Mouse (Mus musculus) liver, embryonic 14.5 days (tissue): ENCODE data around the gene Plekho2. TPM values are rescaled to one million over a fixed set of nuclear protein-coding genes. Genes with fewer than 3 reads are reported as not detected.
A peak's percentile ranks its signal among the peaks of the same experiment; 100 is the strongest.

Experiments used
- ATAC-seq: fragments of 200-750 bp; cut with Nextera tagmentation; 2 replicates; pipeline ENCODE4 v1.8.0; 2017; ENCODE audit warnings: moderate number of reproducible peaks, mild to moderate bottlenecking, moderate library complexity; ENCODE audit not compliant: insufficient read depth
- DNase-seq, 3 experiments: peaks; one replicate each; pipeline ENCODE4 v3.0.0-alpha.2; 2012 to 2013; ENCODE audit warnings: low read depth in 3 of 3, low spot score in 3 of 3
- H3K27ac ChIP-seq: fragments of 300-500 bp; sonication (generic); 2 replicates; pipeline ENCODE4 v1.5.1; 2014; ENCODE audit warnings: moderate library complexity, mild to moderate bottlenecking, control low read depth, inconsistent platforms
- H3K27me3 ChIP-seq: fragments of 300-500 bp; sonication (generic); 2 replicates; pipeline ENCODE4 v1.6.1; 2014; ENCODE audit warnings: mild to moderate bottlenecking, low read length, moderate library complexity; ENCODE audit not compliant: control insufficient read depth, insufficient read depth
- H3K36me3 ChIP-seq: fragments of 300-500 bp; sonication (generic); replicated peaks from 2 replicates; pipeline ENCODE4 v1.6.1; 2014; ENCODE audit warnings: low read depth; ENCODE audit not compliant: control insufficient read depth, insufficient read depth
- H3K4me1 ChIP-seq, 2 experiments: fragments of 200-500 bp in 1 of 2; fragments of 300-500 bp in 1 of 2; sonication (generic) in 1 of 2; replicated peaks; 2 replicates each; pipeline ENCODE4 v1.6.1; 2012 to 2014; ENCODE audit warnings: antibody characterized with exemption in 1 of 2, inconsistent platforms in 1 of 2, low read length in 1 of 2; ENCODE audit not compliant: control insufficient read depth in 2 of 2, insufficient read depth in 2 of 2
- H3K4me2 ChIP-seq: fragments of 300-500 bp; sonication (generic); 2 replicates; pipeline ENCODE4 v1.6.1; 2014; ENCODE audit warnings: low read depth, mild to moderate bottlenecking, control low read depth, moderate library complexity
- H3K4me3 ChIP-seq, 2 experiments: fragments of 200-500 bp in 1 of 2; fragments of 300-500 bp in 1 of 2; sonication (generic) in 1 of 2; 2 replicates each; pipeline ENCODE4 v1.5.1; 2012 to 2014; ENCODE audit warnings: low read depth in 2 of 2, low read length in 2 of 2, mild to moderate bottlenecking in 2 of 2, control low read depth in 1 of 2, inconsistent platforms in 1 of 2, moderate library complexity in 1 of 2; ENCODE audit not compliant: insufficient read depth in 1 of 2
- H3K9ac ChIP-seq: fragments of 300-500 bp; sonication (generic); replicated peaks from 2 replicates; pipeline ENCODE4 v1.6.1; 2014; ENCODE audit warnings: mild to moderate bottlenecking, control low read depth, moderate library complexity
- H3K9me3 ChIP-seq: fragments of 300-500 bp; sonication (generic); 2 replicates; pipeline ENCODE4 v1.6.1; 2016; ENCODE audit warnings: low read length, mixed read lengths; ENCODE audit not compliant: control insufficient read depth
- CTCF ChIP-seq: IDR thresholded peaks from 2 replicates; pipeline ENCODE4 v1.5.1; 2016; ENCODE audit warnings: antibody characterized with exemption, low read depth, control low read depth
- EP300 ChIP-seq: IDR thresholded peaks from 2 replicates; pipeline ENCODE4 v1.6.1; 2016; ENCODE audit warnings: antibody characterized with exemption, low read depth
- WGBS: fragments of 180-500 bp; shearing (Covaris S2); extraction: QIAGEN DNeasy Blood & Tissue Kit; methylation state at CpG from one replicate; pipeline ENCODE4 v1.1.7; 2014; ENCODE audit not compliant: insufficient replicate concordance; 5-methylcytosine and 5-hydroxymethylcytosine counted together
- polyA plus RNA-seq, 2 experiments: library from polyadenylated mRNA; depleted of rRNA in 1 of 2; stranded (reverse) in 1 of 2; unstranded in 1 of 2; fragments of >200 nt; fragmentation: Nextera tagmentation in 1 of 2; extraction: Ambion mirVana in 1 of 2; gene quantifications; 2 replicates each; pipeline versions ENCODE4 v1.2.1 to v1.2.3; 2012 to 2014

Gene Plekho2
- polyA plus RNA-seq, 2 experiments = 15.7 to 21.5 TPM

DNA sequence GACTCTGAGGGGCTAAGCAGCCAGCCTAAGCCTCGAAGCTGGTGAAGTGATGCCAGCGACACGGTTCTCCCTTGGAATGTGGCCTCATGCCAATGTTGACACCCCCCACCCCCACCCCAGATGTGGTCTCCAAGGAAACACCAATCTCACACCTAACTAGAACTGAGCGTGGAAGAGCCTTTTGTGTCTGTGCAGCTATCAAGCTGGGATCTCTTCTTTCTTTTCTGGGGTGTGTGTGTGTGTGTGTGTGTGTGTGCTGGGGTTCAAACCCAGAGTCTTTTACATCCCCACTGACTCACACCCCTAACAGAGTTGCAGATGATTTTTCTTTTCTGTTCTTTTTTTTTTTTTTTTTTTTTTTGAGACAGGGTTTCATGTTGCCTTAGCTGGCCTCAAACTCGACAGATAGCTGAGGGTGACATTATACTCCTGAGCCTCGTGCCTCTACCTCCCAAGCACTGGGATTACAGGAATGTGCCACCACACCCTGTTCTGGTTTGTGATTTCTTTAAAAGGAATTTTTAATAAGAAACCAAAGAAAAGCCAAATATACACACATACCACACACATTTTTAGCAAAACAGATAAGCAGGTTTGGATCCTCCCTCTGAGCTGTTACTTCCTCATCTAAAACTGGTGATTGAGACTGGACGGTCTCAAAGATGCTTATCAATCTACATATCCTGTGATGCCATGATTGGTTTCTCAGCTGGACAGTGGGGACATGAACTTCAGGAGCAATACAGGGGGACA, 29.6 kb downstream of the Plekho2 start:
- H3K4me2 ChIP-seq = no peak overlapping the region
- H3K4me1 ChIP-seq = peaks cover 57 to 67% of the 10 kb centered on the region in 2 experiments
- H3K27ac ChIP-seq = peak overlapping the region; percentile 63; the same call in 1 of the 2 replicates
- no peaks in the 10 kb centered on the region for H3K27me3 ChIP-seq
- no peak overlapping the region for H3K9ac ChIP-seq
- ATAC-seq (no peak), DNase-seq (no peak)
- TF ChIP-seq EP300 (no peak), CTCF (no peak)
- peaks cover 29% of the 10 kb centered on the region for H3K36me3 ChIP-seq
- H3K4me3 ChIP-seq = no peak overlapping the region
- no peaks in the 10 kb centered on the region for H3K9me3 ChIP-seq
- 30% methylated on average over 7 of the region's 7 CpGs for WGBS

- Histone ChIP-seq H3K27ac (no peak overlapping the region), H3K4me1 (peaks cover 54 to 65% of the 10 kb centered on the region in 2 experiments), H3K27me3 (no peaks in the 10 kb centered on the region), H3K9me3 (no peaks in the 10 kb centered on the region), H3K9ac (no peak overlapping the region), H3K36me3 (peaks cover 29% of the 10 kb centered on the region), H3K4me2 (no peak overlapping the region), H3K4me3 (no peak overlapping the region)
- WGBS = 49% methylated on average over 5 of the region's 5 CpGs
- ATAC-seq (no peak), DNase-seq (no peak)
- TF ChIP-seq EP300 (no peak), CTCF (no peak)
These were observed 30.2 kb downstream of the Plekho2 start for GRCm38 (mm10) chr9:65549643-65550042.

GRCm38 (mm10) chr9:65549139-65549538, 30.7 kb downstream of the Plekho2 start:
- no peak for TF ChIP-seq EP300
- no peak for TF ChIP-seq CTCF
- Histone ChIP-seq H3K4me2 (no peak overlapping the region), H3K27ac (no peak overlapping the region), H3K9me3 (no peaks in the 10 kb centered on the region), H3K9ac (no peak overlapping the region), H3K4me3 (no peak overlapping the region), H3K4me1 (peaks cover 49 to 60% of the 10 kb centered on the region in 2 experiments), H3K36me3 (peaks cover 24% of the 10 kb centered on the region), H3K27me3 (no peaks in the 10 kb centered on the region)
- no peak for DNase-seq
- WGBS = 86% methylated on average over 3 of the region's 3 CpGs
- ATAC-seq = no peak

DNA sequence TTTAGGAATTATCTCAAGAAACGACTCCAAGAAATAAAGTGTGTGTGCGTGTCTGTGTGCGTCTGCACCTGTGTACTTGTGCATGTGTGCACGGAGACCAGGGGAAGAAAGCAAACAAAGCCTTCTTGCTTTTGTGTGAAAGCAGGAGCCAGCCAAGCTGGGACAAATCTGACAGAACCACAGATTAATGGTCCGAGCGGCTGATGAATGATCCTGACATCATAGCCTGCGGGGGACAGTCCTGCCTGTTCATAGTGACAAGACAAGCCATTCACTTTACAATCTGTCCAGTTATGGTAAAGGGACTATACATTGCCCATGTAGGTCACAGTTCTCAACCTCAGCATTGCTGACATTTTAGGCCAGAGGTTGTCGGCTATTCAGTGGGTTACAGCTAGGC, 31.5 kb downstream of the Plekho2 start:
- TF ChIP-seq EP300 (no peak), CTCF (no peak)
- ATAC-seq = no peak
- DNase-seq = no peak
- H3K36me3 ChIP-seq = peaks cover 16% of the 10 kb centered on the region
- no peaks in the 10 kb centered on the region for H3K9me3 ChIP-seq
- H3K4me1 ChIP-seq = peaks cover 40 to 52% of the 10 kb centered on the region in 2 experiments
- H3K27ac ChIP-seq = no peak overlapping the region
- no peaks in the 10 kb centered on the region for H3K27me3 ChIP-seq
- 82% methylated on average over 8 of the region's 8 CpGs for WGBS
- no peak overlapping the region for H3K4me2 ChIP-seq
- H3K4me3 ChIP-seq = no peak overlapping the region
- H3K9ac ChIP-seq = no peak overlapping the region

GRCm38 (mm10) chr9:65547844-65548243, 32.0 kb downstream of the Plekho2 start:
- 60% methylated on average over 4 of the region's 4 CpGs for WGBS
- DNase-seq (no peak), ATAC-seq (no peak)
- Histone ChIP-seq H3K4me1 (peaks cover 36 to 47% of the 10 kb centered on the region in 2 experiments), H3K27ac (no peak overlapping the region), H3K4me2 (no peak overlapping the region), H3K36me3 (peaks cover 11% of the 10 kb centered on the region), H3K9me3 (no peaks in the 10 kb centered on the region), H3K27me3 (no peaks in the 10 kb centered on the region), H3K9ac (no peak overlapping the region), H3K4me3 (no peak overlapping the region)
- TF ChIP-seq EP300 = no peak
- TF ChIP-seq CTCF = no peak
